ENCODE assay signal across 9 mouse cellular contexts in genomic region chr6:18078615-18079014, GRCm38 (mm10). TPM values are rescaled to one million over a fixed set of nuclear protein-coding genes. Genes with fewer than 3 reads are reported as not detected.
A peak's percentile ranks its signal among the peaks of the same experiment; 100 is the strongest.
DNase-seq lines count a peak whose midpoint lies in the region; ATAC-seq and TF ChIP-seq lines count a peak whose summit lies in the region.
"Had no signal": no experiment of that assay in that cellular context is flagged by ENCODE, and none has a peak within 500 bp of the region (broad histone marks: within the 10 kb centered on the region; RNA-seq: fewer than 3 reads in every experiment).

No protein-coding gene starts in this region.

- no peak overlapping the region for H3K4me2 ChIP-seq in limb, embryonic 14.5 days (replicated peaks; ENCODE audit: low read depth, low read length, severe bottlenecking)

- ATAC-seq in limb, embryonic 14.5 days (ENCODE audit: low FRiP score, low read depth): no peak
- ATAC-seq in megakaryocyte progenitor cell, adult 5-6 weeks (replicated peaks; ENCODE audit: poor library complexity): peak; percentile 82

- no peaks in the 10 kb centered on the region for H3K27me3 ChIP-seq in limb, embryonic 14.5 days (ENCODE audit: control insufficient read depth, insufficient read depth, low read length)
- no peaks in the 10 kb centered on the region for H3K27me3 ChIP-seq in limb, embryonic 10.5 days (ENCODE audit: low read depth, poor library complexity, severe bottlenecking)

- WGBS in limb, embryonic 14.5 days: 23% methylated on average over 1 of the region's 1 CpGs
- 26% methylated on average over 1 of the region's 1 CpGs for WGBS in limb, embryonic 10.5 days

- TF ChIP-seq POLR2A in limb, embryonic 14.5 days (IDR thresholded peaks at IDR 0.05; ENCODE audit: borderline replicate concordance, extremely low read depth, insufficient read depth, insufficient read length): no peak

- peak; percentile 54 for DNase-seq in limb, embryonic 14.5 days (ENCODE audit: low spot score)
- DNase-seq in limb, embryonic 10.5 days (ENCODE audit: low spot score): no peak
- DNase-seq in MEL-GATA-1-ER (ENCODE audit: extremely low read depth, low read depth): peak; percentile 15
- peak; percentile 2 for DNase-seq in brain, embryonic 18.5 days (ENCODE audit: low read depth, low spot score)
- DNase-seq in spleen, postnatal 10 days (ENCODE audit: low spot score in 2 of 2): no peak
- no peak for DNase-seq in cerebellum, adult 9-11 months
- DNase-seq: kidney, adult 11 months had no signal

- no peak overlapping the region for H3K27ac ChIP-seq in limb, embryonic 14.5 days (replicated peaks; ENCODE audit: low read depth, low read length)
- H3K27ac ChIP-seq in limb, embryonic 10.5 days: no peak overlapping the region

- H3K9me3 ChIP-seq in limb, embryonic 14.5 days (ENCODE audit: control insufficient read depth, low read length): no peaks in the 10 kb centered on the region
- no peaks in the 10 kb centered on the region for H3K9me3 ChIP-seq in limb, embryonic 10.5 days (replicated peaks)

- no peaks in the 10 kb centered on the region for H3K36me3 ChIP-seq in limb, embryonic 14.5 days (ENCODE audit: control insufficient read depth, insufficient read depth, low read length)
- H3K36me3 ChIP-seq in limb, embryonic 10.5 days: no peaks in the 10 kb centered on the region

- no peak overlapping the region for H3K9ac ChIP-seq in limb, embryonic 14.5 days (ENCODE audit: low read depth, low read length, severe bottlenecking)

- H3K4me1 ChIP-seq in limb, embryonic 14.5 days (ENCODE audit: control insufficient read depth, insufficient read depth, low read length): no peaks in the 10 kb centered on the region
- no peaks in the 10 kb centered on the region for H3K4me1 ChIP-seq in limb, embryonic 10.5 days

- no peak overlapping the region for H3K4me3 ChIP-seq in limb, embryonic 14.5 days (replicated peaks; ENCODE audit: low read length)
- H3K4me3 ChIP-seq in limb, embryonic 10.5 days: no peak overlapping the region

RNA-seq across cellular contexts. Expression of gene Asz1, which starts 30.2 kb away (rescaled TPM):
- polyA plus RNA-seq in limb, embryonic 14.5 days (2012; rRNA removed): not detected in 2 replicates
- not detected in 2 replicates for polyA plus RNA-seq in limb, embryonic 14.5 days (2014; fragmentation: Nextera tagmentation; extraction: Ambion mirVana)
- polyA plus RNA-seq in limb, embryonic 10.5 days (2016; fragmentation: Nextera tagmentation; extraction: Ambion mirVana): not detected in 2 replicates
- total RNA-seq in megakaryocyte progenitor cell, adult 5-6 weeks (2015): not detected in 2 replicates
- not detected in 2 replicates for total RNA-seq in megakaryocyte progenitor cell, adult 5-6 weeks (2017)
- polyA plus RNA-seq: liver, embryonic 16.5 days had no signal

RNA-seq across cellular contexts. Expression of gene Wnt2, which starts 48.2 kb away (rescaled TPM):
- polyA plus RNA-seq in limb, embryonic 14.5 days (2012; rRNA removed): 4.2 and 4.3 TPM in 2 replicates
- polyA plus RNA-seq in limb, embryonic 14.5 days (2014; fragmentation: Nextera tagmentation; extraction: Ambion mirVana): 5.1 and 6.8 TPM in 2 replicates
- polyA plus RNA-seq in limb, embryonic 10.5 days (2016; fragmentation: Nextera tagmentation; extraction: Ambion mirVana): 3.9 and 9.1 TPM in 2 replicates
- not detected in 2 replicates for total RNA-seq in megakaryocyte progenitor cell, adult 5-6 weeks (2015)
- not detected in 2 replicates for total RNA-seq in megakaryocyte progenitor cell, adult 5-6 weeks (2017)

Comparison
In these comparisons a context has a peak if more than half of its experiments do, and no peak if none do; other contexts are left out.
1. DNase-seq: peak in limb, embryonic 14.5 days (single experiment), MEL-GATA-1-ER (single experiment) and brain, embryonic 18.5 days (single experiment); none in limb, embryonic 10.5 days (single experiment), spleen, postnatal 10 days (0 of 2) and cerebellum, adult 9-11 months (single experiment).